Mouse (Mus musculus): Measurements from ENCODE around the gene Tsen15.
A peak's percentile ranks its signal among the peaks of the same experiment; 100 is the strongest.
"Not testable (repeated sequence)": the region's sequence is repeated elsewhere in the genome, so short reads cannot be mapped to it uniquely, and the experiment has no call there.

Tsen15 gene

DNA sequence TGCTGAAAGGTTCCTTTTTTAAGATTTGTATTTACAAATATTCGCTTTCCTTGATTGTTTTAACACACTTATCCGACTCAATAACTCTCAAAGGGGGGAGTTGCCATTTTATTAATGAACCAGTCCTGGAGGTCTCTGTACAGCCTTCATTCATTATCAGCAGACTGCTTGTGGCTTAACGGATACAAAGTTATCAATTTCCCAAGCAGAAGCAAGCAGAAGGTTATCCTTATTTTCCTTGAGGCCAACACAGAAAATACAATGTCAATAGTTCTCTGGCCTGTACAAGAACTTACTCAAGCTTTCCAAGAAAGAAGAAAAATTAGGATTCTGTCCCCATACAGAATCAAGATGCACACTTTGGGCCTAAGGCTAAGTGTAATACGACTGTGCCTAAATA lies 795 bp downstream of the Tsen15 start:
- DNase-seq (ENCODE audit: low read depth, low spot score) = not testable (repeated sequence)

DNA sequence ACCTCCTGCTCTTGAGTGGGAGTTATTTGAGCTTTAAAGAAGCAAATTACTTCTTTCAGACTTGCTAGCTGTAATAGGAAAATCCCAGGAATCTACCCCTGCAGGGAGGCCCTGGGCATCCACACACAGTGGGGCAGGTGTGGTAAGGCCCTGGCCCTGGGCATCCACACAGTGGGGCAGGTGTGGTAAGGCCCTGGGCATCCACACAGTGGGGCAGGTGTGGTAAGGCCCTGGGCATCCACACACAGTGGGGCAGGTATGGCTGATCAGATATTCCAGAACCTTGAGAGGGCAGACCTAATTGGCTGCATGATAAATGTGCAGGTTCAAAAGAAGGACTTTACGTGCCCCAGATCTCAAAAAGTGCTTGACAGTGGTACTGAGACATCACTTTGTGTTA lies 1.9 kb downstream of the Tsen15 start:
- no peak for DNase-seq (ENCODE audit: low read depth, low spot score)

- DNase-seq (ENCODE audit: low read depth, low spot score) = no peak
These were observed 8.2 kb downstream of the Tsen15 start for GRCm38 (mm10) chr1:152378311-152378710.

DNA sequence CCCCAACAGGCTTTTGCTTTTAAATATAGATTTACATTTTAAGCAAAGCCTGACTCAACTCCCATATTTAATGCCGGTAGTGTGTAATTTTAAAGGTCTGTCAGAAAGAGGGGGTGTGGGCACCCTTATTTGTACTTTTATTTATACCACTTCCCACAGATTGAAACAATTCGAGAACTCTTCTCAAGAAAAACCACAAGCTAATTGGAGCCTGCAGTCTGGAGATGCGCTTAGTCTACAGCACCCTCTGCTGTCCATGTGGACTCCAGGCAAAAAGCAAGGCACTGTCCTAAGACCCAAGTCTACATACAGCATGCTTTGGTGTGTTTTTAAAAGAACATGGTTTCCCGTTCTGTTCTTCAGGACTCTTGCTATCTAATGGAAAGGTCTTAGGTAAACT lies 17.3 kb downstream of the Tsen15 start:
- peak; percentile 63 for DNase-seq (ENCODE audit: low read depth, low spot score)

- DNase-seq (ENCODE audit: low read depth, low spot score) = no peak
These were observed 18.0 kb downstream of the Tsen15 start for GRCm38 (mm10) chr1:152368311-152369088.

DNA sequence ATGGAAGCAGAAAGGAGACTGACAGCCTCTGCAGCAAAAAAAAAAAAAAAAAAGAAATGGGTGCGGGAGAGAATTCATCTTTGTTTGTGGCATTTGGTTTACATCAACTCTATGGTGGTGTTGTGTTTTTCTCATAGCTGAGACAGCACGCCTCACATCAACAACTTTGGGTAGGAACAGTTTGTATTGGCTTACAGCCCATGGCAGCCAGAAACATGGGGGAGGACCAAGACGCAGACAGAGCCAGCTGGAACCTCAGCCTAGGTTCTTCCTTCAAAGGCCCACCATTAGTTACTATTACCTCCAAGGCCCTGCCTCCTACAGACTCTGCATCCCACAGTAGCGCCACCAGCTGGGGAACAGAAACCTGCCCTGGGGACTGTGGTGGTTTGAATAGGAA lies 29.8 kb downstream of the Tsen15 start:
- no peak for DNase-seq (ENCODE audit: low read depth, low spot score)

- DNase-seq (ENCODE audit: low read depth, low spot score) = no peak
These were observed 38.5 kb downstream of the Tsen15 start for GRCm38 (mm10) chr1:152347946-152348345.

GRCm38 (mm10) chr1:152324024-152324423 lies 62.5 kb downstream of the Tsen15 start:
- DNase-seq (ENCODE audit: low read depth, low spot score) = no peak
